Mouse (Mus musculus): ENCODE measurements around the gene Nrf1. TPM values are rescaled to one million over a fixed set of nuclear protein-coding genes. Genes with fewer than 3 reads are reported as not detected.

Gene Nrf1
- polyA plus RNA-seq, 2 experiments = 31.2 to 33.1 TPM

DNA sequence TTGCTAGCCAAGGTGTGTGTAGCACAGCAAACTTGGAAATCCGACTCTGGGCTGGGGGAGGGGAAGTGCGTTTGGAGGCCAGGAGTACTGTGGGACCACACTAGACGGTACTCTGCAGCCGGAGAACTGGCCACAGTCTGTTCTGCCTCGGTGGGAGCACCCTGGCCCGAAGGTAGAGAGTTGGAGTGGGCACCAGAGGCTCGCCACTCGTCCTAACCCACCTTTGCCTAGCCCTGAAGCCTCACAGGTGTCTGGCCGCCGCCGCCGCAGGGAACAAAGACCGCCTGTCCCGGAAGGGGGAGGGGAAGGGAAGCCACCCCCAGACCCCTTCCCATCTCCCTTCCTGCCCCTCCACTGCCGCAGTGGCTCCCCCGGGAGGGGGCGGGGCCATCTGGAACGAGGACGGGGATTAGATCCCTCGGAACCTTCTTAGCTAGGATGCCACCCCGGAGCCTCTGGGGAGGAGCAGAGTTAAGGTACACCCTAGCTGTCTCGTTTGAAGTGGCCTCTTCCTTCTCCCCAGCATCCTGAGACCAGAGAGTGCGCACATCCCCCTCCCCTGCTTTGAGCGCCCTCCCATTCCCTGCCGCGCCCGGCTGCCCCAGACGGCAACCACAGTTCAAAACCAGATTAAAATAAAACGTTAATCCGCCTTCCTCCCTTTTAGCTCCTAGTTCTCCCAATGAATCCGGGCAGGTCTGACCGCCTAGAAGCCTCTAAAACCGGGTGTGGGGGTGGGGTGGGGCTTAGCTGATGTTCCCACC, 126.9 kb downstream of the Nrf1 start:
- Histone ChIP-seq H3K4me3 (ENCODE audit: insufficient read depth in 1 of 2, low read depth in 2 of 2, low read length in 2 of 2) (peak overlapping the region; percentile 26 to 45; a peak in 3 of 4 replicates), H3K4me1 (replicated peaks; ENCODE audit: control insufficient read depth in 2 of 2, insufficient read depth in 2 of 2, low read length in 1 of 2) (peaks cover 2 to 4% of the 10 kb centered on the region in 2 experiments; a peak in 1 of 4 replicates), H3K27me3 (ENCODE audit: control insufficient read depth, insufficient read depth, low read length) (peaks cover 100% of the 10 kb centered on the region), H3K9ac (replicated peaks) (no peak overlapping the region), H3K9me3 (ENCODE audit: control insufficient read depth, low read length) (no peaks in the 10 kb centered on the region), H3K36me3 (replicated peaks; ENCODE audit: control insufficient read depth, insufficient read depth, low read depth) (no peaks in the 10 kb centered on the region), H3K27ac (no peak overlapping the region), H3K4me2 (ENCODE audit: low read depth) (peak overlapping the region; percentile 65)
- 2% methylated on average over 27 of the region's 33 CpGs for WGBS (ENCODE audit: insufficient replicate concordance)
- DNase-seq (ENCODE audit: low read depth in 3 of 3, low spot score in 3 of 3) (no peak), ATAC-seq (ENCODE audit: insufficient read depth) (no peak)
- TF ChIP-seq EP300 (IDR thresholded peaks at IDR 0.05; ENCODE audit: low read depth) = no peak
- TF ChIP-seq CTCF (IDR thresholded peaks at IDR 0.05; ENCODE audit: low read depth) = no peak

DNA sequence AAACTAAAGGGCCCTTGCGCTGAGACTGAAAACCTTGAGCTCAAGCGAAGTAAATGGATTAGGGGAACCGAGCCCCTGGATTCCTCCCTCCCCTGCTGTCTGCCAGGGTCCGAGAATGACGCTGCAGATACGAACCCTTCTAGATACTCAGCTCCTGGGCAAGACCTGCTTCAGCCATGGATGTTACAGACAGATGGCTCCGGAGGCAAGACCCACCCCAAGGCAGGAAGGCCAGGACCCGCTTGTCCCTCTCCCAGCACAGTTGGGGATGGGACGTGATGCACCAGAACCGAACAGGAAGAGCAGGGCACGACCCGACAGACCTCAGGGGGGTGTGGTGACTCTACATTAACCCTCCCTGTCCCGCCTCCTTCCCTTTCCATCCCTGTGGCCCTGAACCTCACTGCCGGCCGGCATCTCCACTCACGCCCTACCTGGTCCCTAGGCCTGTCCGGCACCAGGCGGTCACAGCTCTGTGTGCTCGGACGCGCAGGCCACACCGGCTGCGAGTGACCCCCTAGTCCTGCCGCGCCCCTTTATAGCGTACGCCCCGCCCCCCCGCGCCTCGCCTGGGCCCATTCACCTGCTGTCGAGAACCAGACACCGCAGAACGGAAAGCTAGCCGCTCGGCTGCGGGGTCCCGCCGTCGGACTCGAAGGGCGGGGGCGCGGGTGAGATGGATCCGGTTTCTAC, 127.6 kb downstream of the Nrf1 start:
- no peaks in the 10 kb centered on the region for H3K36me3 ChIP-seq (replicated peaks; ENCODE audit: control insufficient read depth, insufficient read depth, low read depth)
- H3K27ac ChIP-seq = no peak overlapping the region
- H3K4me2 ChIP-seq (ENCODE audit: low read depth) = no peak overlapping the region
- peak overlapping the region in 1 of 2 experiments; percentile 0; a peak in 1 of 4 replicates for H3K4me3 ChIP-seq (ENCODE audit: insufficient read depth in 1 of 2, low read depth in 2 of 2, low read length in 2 of 2)
- ATAC-seq (ENCODE audit: insufficient read depth) (no peak), DNase-seq (ENCODE audit: low read depth in 3 of 3, low spot score in 3 of 3) (no peak)
- TF ChIP-seq CTCF (IDR thresholded peaks at IDR 0.05; ENCODE audit: low read depth) = no peak
- TF ChIP-seq EP300 (IDR thresholded peaks at IDR 0.05; ENCODE audit: low read depth) = no peak
- H3K9ac ChIP-seq (replicated peaks) = no peak overlapping the region
- under 1% methylated on average over 45 of the region's 45 CpGs for WGBS (ENCODE audit: insufficient replicate concordance)
- peaks cover 2 to 4% of the 10 kb centered on the region in 2 experiments; a peak in 1 of 4 replicates for H3K4me1 ChIP-seq (replicated peaks; ENCODE audit: control insufficient read depth in 2 of 2, insufficient read depth in 2 of 2, low read length in 1 of 2)
- H3K27me3 ChIP-seq (ENCODE audit: control insufficient read depth, insufficient read depth, low read length) = peaks cover 100% of the 10 kb centered on the region
- no peaks in the 10 kb centered on the region for H3K9me3 ChIP-seq (ENCODE audit: control insufficient read depth, low read length)

DNA sequence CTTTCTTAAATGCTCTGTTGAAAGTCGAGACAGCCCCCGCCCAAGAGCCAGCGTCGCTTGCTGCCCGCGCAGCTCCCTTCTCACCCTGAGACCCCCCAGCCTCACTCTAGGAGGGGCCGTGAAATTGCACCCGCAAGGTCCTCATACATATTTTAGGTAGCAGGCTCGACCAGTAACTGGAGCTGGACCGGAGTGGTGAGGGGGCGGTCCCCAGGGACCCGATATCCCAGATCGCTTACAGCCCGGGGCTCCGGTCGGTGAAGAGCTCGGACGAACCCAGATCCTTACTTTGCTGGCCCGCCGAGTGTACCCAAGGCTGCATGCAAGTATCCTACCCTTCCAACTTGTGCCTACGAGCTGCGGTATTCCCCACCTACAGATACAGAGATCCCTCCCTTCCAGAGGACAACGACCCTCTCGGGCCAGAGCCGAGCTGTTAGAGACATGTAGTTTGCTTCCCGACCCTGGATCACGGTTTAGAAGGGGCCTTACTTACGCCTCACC, 128.2 kb downstream of the Nrf1 start:
- ATAC-seq (ENCODE audit: insufficient read depth) = no peak
- peak overlapping the region in 1 of 2 experiments; percentile 0; a peak in 1 of 4 replicates for H3K4me3 ChIP-seq (ENCODE audit: insufficient read depth in 1 of 2, low read depth in 2 of 2, low read length in 2 of 2)
- no peaks in the 10 kb centered on the region for H3K36me3 ChIP-seq (replicated peaks; ENCODE audit: control insufficient read depth, insufficient read depth, low read depth)
- peaks cover 100% of the 10 kb centered on the region for H3K27me3 ChIP-seq (ENCODE audit: control insufficient read depth, insufficient read depth, low read length)
- no peak for TF ChIP-seq EP300 (IDR thresholded peaks at IDR 0.05; ENCODE audit: low read depth)
- no peak for TF ChIP-seq CTCF (IDR thresholded peaks at IDR 0.05; ENCODE audit: low read depth)
- H3K27ac ChIP-seq = no peak overlapping the region
- peaks cover 2 to 4% of the 10 kb centered on the region in 2 experiments; a peak in 1 of 4 replicates for H3K4me1 ChIP-seq (replicated peaks; ENCODE audit: control insufficient read depth in 2 of 2, insufficient read depth in 2 of 2, low read length in 1 of 2)
- H3K9ac ChIP-seq (replicated peaks) = no peak overlapping the region
- no peaks in the 10 kb centered on the region for H3K9me3 ChIP-seq (ENCODE audit: control insufficient read depth, low read length)
- no peak overlapping the region for H3K4me2 ChIP-seq (ENCODE audit: low read depth)
- WGBS (ENCODE audit: insufficient replicate concordance) = 3% methylated on average over 28 of the region's 28 CpGs
- no peak for DNase-seq (ENCODE audit: low read depth in 3 of 3, low spot score in 3 of 3)

DNA sequence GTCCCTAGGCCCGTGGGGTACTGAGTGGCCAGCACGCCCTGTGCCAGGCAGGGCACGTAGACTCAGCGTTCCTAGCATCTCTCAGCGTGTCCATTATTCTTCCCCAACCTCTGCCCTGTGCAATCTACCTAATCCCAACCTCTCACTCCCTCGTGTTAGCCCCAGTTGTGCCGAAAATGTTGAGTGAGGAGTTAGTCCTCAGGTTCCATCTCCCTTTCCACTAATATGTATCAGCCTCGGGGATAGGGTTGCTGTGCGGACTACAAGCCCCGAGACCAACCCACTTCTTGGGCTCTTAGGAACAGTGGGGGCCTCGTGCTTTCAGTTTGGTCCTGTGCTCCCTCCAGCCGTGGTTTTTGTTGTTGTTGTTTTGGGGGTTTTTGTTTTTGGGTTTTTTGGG, 128.7 kb downstream of the Nrf1 start:
- no peak for DNase-seq (ENCODE audit: low read depth in 3 of 3, low spot score in 3 of 3)
- peaks cover 100% of the 10 kb centered on the region for H3K27me3 ChIP-seq (ENCODE audit: control insufficient read depth, insufficient read depth, low read length)
- no peaks in the 10 kb centered on the region for H3K9me3 ChIP-seq (ENCODE audit: control insufficient read depth, low read length)
- H3K4me3 ChIP-seq (ENCODE audit: insufficient read depth in 1 of 2, low read depth in 2 of 2, low read length in 2 of 2) = no peak overlapping the region; a peak in 1 of 4 replicates
- peaks cover 2 to 4% of the 10 kb centered on the region in 2 experiments; a peak in 1 of 4 replicates for H3K4me1 ChIP-seq (replicated peaks; ENCODE audit: control insufficient read depth in 2 of 2, insufficient read depth in 2 of 2, low read length in 1 of 2)
- WGBS (ENCODE audit: insufficient replicate concordance) = under 1% methylated on average over 12 of the region's 12 CpGs
- no peak for ATAC-seq (ENCODE audit: insufficient read depth)
- no peaks in the 10 kb centered on the region for H3K36me3 ChIP-seq (replicated peaks; ENCODE audit: control insufficient read depth, insufficient read depth, low read depth)
- TF ChIP-seq CTCF (IDR thresholded peaks at IDR 0.05; ENCODE audit: low read depth) = no peak
- TF ChIP-seq EP300 (IDR thresholded peaks at IDR 0.05; ENCODE audit: low read depth) = no peak
- no peak overlapping the region for H3K9ac ChIP-seq (replicated peaks)
- no peak overlapping the region for H3K27ac ChIP-seq
- no peak overlapping the region for H3K4me2 ChIP-seq (ENCODE audit: low read depth)

DNA sequence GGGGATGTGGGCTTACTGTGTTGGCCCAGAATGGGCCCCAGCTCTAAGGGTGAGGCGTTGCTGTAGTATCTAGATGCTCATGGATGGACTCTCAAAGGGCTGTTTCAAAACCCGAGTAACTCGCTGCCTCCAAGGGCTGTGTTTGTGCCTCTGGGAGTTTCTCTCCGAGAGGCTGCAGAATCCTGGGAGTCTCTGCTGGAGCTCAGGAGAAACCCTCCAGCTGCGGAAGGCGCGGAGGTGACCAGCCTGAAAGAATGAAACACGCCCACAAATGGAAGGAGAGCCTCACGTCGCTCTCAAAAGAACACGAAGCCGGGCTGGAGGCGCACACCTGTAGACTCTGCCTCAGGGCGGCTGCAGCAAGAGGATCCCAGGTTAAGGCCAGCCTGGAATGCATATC, 129.5 kb downstream of the Nrf1 start:
- ATAC-seq (ENCODE audit: insufficient read depth) (no peak), DNase-seq (ENCODE audit: low read depth in 3 of 3, low spot score in 3 of 3) (no peak)
- WGBS (ENCODE audit: insufficient replicate concordance) = 3% methylated on average over 14 of the region's 14 CpGs
- Histone ChIP-seq H3K4me1 (replicated peaks; ENCODE audit: control insufficient read depth in 2 of 2, insufficient read depth in 2 of 2, low read length in 1 of 2) (peaks cover 2 to 4% of the 10 kb centered on the region in 2 experiments; a peak in 1 of 4 replicates), H3K9me3 (ENCODE audit: control insufficient read depth, low read length) (no peaks in the 10 kb centered on the region), H3K27ac (no peak overlapping the region), H3K4me2 (ENCODE audit: low read depth) (no peak overlapping the region), H3K27me3 (ENCODE audit: control insufficient read depth, insufficient read depth, low read length) (peaks cover 99% of the 10 kb centered on the region), H3K4me3 (ENCODE audit: insufficient read depth in 1 of 2, low read depth in 2 of 2, low read length in 2 of 2) (no peak overlapping the region), H3K36me3 (replicated peaks; ENCODE audit: control insufficient read depth, insufficient read depth, low read depth) (no peaks in the 10 kb centered on the region), H3K9ac (replicated peaks) (no peak overlapping the region)
- no peak for TF ChIP-seq CTCF (IDR thresholded peaks at IDR 0.05; ENCODE audit: low read depth)

Measured in liver, embryonic 14.5 days (tissue).